Mouse (Mus musculus) retina, embryonic 14.5 days (tissue): ENCODE measurements at regions not wholly inside any gene's neighbourhood (a gene's known extent, or its start where the extent isn't known, plus 50 kb on each side); places are given as distances from the start of the nearest gene placed in this dataset.

Experiments used
- DNase-seq: peaks from one replicate; pipeline ENCODE4 v3.0.0-alpha.2; 2015; ENCODE audit warnings: low spot score

DNA sequence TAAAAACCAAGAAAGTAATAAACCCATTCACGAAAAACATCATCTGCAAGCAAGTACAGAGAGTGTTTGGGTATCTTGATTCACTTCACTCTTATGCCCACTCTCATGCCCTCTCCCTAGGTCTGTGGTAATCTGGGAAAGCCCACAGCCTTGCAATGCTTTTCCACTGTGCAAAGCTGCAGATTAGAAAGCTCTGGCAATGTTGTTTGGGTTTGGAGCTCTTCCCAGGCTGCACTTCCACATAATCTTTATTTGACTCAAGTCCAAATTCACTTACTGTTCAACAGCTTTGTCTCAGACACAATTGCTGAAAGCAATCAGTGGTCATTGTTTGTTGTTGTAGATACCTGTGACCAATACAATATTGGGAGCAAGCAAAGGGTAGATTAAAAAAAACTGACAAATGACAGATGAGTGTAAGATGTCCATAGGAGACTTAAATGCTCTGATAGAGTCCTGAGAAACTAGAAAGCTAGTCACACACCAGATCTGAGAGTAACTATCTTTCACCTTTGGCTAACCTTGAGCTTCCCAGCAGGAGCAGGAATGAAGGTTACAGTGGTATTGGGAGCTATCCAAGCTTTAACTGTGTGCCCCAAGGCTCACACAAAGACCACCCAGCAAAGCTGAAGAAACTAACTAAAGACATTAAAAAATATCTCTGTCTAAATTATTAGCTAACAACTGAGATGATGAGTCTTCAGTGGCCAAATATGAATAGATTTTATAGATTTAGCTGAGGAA, 325.7 kb upstream of the Klf12 start:
- DNase-seq = no peak

DNA sequence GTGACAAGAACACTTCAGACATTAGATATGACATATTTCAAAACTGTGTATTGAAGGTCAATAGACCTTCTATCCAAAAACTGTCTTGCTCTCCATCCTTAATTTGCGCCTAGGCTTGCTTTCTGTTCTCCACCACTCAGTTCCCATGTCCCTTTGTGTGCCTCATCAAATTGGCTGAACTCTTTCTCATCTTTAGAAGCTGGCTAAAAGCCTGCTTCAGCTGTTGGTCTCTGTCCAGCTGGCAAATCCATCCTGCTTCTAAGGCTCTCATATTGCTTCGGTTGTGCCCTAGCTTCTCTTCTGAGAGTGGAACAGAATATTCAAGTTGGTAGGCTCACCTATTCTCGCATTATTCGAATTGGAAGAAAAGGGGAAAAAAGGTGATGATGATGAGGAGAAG, 322.6 kb upstream of the Klf12 start:
- DNase-seq = no peak

- no peak for DNase-seq
Measured at GRCm38 (mm10) chr14:100600886-100601451, 316.5 kb upstream of the Klf12 start.

DNA sequence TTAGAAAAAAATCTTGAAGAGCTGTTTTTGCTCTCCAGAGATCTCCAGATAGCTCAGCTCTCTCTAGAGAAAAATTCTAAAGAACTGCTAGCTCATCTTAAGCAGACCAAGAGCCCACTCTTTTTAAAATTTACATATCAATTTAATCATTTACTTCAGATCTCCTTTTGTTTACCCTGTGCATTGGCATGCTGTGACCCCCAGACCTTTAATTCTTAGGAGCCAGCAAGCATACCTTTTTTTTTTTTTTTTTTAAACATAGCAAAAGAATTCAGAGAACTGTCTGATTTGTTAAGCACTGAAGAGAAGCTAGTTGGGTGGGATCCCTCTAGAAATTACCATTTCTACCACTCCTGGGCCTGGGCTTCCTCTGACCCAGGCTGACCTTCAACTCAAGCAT, 285.5 kb upstream of the Klf12 start:
- no peak for DNase-seq

DNA sequence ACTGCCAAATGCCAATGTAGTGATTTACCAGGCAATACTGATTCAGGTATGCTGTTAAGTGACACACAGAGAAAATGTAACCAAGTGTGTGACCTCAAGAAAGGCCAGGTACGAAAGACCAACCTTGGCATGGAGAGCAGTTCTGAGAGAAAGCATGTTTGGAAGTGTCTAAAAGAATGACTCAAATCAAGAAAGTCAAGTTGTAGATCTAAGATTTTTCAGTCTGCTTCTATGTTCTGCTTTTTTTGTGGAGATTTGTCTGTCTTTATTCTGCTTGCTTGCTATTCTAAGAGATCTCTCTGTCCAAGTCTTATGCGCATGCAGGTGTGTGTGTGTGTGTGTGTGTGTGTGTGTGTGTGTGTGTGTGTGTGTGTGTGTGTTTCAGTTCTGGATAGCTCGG, 277.4 kb upstream of the Klf12 start:
- DNase-seq = no peak

- DNase-seq = peak; percentile 25
Measured at GRCm38 (mm10) chr14:100558378-100558777, 273.9 kb upstream of the Klf12 start.

GRCm38 (mm10) chr14:100552466-100552865, 268.0 kb upstream of the Klf12 start:
- DNase-seq = no peak

GRCm38 (mm10) chr14:100550266-100550665, 265.8 kb upstream of the Klf12 start:
- no peak for DNase-seq

- DNase-seq = no peak
Measured at GRCm38 (mm10) chr14:100530217-100530616, 245.7 kb upstream of the Klf12 start.

DNA sequence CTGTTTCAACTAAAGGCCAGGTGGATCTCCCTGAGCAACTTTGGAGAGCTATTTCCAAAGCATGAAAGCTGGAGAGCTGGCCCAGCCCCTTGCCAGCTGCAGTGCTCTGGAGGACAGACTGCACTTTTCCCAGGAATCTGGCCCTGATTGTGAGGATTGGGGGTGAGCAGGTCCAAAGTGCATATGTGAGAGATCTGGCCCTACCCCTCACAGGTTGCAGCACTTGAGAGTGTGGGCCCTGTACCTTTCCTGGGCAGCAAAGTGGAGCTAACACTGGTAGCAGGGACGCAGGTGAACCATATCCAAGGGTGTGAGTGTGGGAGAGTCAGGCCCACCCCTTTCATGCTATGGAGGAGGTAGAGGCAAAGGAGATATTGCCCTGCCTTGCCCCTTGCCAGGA, 245.3 kb upstream of the Klf12 start:
- DNase-seq = no peak

- DNase-seq = no peak
Measured at GRCm38 (mm10) chr14:100509396-100509795, 224.9 kb upstream of the Klf12 start.

DNA sequence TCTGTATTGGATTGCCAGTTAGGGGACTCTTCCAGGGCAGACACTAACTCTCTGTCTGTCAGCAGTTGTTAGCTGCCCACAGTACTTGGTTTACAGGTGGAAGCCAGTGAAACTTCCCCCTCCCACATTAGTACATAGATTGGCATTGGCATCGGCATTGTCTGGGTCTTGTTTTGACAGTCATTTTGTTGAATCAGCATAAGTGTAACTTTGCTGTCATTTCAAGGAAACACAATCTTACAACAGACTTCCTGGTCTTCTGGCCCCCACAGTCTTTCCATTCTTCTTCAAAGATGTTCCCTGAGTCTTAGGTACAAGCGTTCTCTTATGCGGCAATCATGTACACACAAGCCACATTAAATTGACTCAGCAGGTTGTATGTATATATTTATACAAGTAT, 223.6 kb upstream of the Klf12 start:
- no peak for DNase-seq

DNA sequence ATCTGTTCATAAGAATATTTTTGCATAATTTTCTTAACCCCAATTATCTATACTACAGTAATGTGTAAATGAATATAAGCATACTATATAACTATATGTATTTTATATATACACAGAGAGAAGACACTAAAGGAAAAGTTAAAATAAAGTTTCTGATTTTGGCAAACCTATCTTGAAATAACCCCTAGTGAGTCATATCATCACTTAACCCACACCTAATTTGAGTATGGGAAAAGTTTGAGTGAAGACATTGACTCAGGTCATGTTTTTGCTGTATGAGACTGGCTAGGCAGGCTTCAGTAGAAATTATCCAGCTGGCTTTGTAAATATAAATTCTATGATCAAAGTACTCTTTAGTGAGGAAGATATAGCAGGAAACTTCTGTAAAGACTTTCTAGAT, 223.1 kb upstream of the Klf12 start:
- DNase-seq = no peak

GRCm38 (mm10) chr14:100488837-100489236, 204.4 kb upstream of the Klf12 start:
- no peak for DNase-seq

GRCm38 (mm10) chr14:100485489-100485888, 201.0 kb upstream of the Klf12 start:
- no peak for DNase-seq

DNA sequence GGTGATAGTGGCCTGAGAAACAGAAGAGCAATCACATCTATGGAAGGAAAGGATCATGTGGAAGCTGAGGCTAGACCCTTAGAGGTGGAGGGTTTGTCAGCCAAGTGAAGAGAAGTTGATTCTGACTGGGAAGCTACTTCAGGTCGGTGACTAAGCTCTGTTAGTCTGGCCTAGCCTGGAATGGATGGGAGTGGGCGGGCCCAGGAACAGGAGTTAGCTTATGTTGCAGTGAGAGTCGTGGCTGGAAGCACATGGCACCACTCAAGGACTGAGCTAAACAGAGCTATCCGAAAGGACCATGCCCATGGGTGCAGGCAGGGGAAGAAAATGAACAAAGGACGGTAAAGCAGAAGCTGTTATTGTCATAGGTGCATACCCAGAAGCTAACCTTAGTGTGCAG, 199.6 kb upstream of the Klf12 start:
- DNase-seq = no peak

GRCm38 (mm10) chr14:100477595-100478380, 193.3 kb upstream of the Klf12 start:
- no peak for DNase-seq

DNA sequence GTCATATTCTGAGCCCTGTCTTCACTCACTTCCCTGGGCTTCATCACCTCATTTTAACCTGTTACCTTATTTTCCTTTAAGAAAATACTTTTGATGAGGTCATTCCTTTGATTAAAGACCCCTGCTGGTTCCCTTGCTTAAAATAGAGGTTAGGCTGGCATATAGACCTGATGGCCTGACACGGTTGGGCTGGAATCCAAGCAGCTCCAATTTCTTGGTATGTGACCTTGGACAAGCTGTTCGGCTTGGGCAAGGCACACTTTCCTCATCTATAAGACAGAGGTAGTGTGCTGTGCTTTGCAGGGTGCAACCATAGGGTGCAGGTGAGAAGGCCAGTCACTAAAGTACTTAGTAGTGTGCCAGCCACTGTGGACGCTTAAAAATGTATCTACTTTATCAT, 183.8 kb upstream of the Klf12 start:
- no peak for DNase-seq

DNA sequence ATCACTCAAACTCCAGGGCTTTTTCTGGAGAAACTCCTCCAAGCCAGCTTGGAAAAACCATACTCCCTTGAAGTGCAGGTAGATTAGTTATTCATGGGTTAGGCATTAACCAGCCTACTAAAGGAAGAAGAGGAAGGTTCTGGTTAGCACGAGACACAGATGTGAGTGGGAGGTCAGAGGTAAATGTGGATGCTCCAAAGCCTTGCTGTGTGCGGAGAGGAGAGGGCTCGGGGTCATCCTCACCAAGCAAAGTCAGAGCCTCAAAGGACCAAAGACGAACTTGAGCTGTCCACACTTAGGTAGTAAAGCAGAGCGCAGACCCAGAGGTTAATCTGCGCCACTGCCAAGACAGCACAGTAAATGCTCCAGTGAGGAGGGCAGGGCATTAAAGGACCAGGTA, 177.8 kb upstream of the Klf12 start:
- DNase-seq = no peak

DNA sequence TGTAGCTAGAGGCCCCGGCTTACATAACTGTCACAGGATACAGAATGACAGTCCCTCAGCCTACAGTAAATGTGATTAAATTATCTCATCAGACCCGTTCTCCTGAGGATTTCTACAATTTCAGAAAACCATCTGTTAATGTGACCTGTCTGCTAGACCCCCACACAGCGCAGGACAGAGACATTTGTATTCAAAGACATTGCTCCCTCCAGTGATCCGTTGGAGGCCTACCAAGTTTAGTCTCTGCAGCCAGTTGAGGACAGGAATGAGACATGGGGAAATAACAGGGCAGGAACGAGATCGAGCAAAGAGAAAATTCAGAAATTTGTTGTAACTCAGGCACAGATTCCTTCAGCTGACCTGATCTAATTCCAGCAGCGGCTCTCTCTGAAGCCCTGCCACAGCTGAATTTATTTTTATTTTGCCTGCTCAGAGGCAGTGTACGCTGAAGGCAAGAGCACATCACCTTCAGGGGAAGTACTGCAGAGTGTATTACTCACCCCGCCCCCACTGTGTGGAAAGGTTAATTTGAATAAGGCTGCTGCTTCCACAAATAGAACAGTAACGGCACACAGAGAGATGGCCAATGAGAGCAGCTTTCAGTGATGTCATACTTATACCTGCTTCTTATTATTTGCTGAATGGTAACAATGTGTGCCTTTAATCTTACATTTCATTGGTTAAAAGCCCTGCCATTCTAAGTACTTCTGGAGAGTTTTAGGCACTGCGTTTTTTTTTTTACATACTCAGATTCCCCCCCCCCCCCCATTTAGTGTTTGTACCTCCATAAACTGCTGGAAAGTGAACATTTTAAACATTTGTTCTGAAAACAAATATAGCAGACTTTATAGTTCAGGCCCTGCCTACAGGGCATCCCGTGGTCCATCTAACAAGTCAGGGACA, 176.9 kb upstream of the Klf12 start:
- DNase-seq = no peak

DNA sequence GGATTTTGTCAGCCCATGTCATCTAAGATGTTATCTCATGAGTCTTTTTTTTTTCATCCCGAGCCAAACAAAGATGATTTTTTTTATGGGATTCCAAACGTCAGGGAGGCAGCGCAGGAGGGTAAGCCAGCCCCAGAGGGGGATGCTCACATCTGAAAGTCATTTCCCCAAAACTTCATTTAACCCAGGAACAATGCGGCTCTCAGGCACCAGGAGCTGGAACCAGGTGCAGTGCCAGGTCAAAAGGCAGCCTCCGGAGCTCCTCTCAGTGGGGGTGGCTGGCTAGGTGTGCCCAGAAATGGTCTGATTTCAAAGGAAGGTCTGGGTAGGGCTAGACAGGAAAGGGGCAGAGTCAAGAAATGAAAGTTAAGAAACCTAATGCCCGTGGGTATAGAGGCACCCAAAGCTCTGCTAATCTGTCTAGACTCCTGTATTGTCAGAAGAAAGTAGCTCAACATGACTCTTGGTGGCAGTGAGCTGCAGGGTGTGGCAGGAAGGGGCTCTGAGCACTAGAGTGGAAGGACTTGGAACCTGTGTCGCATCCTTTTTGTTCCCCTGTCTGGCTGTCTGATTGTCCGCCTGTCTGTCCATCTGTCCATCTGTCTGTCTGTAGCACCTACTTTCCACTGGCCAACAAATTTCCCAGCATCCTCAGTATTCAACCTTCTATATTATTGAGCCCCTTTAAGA, 175.3 kb upstream of the Klf12 start:
- no peak for DNase-seq
